Mouse (Mus musculus) heart, embryonic 13.5 days (tissue): ENCODE measurements around the gene Cdk10. TPM values are rescaled to one million over a fixed set of nuclear protein-coding genes. Genes with fewer than 3 reads are reported as not detected.
A peak's percentile ranks its signal among the peaks of the same experiment; 100 is the strongest.
"Not testable (repeated sequence)": the region's sequence is repeated elsewhere in the genome, so short reads cannot be mapped to it uniquely, and the experiment has no call there.

ENCODE experiments used
- ATAC-seq: fragments of 200-750 bp; cut with Nextera tagmentation; 2 replicates; pipeline ENCODE4 v1.8.0; 2017; ENCODE audit warnings: moderate TSS enrichment; ENCODE audit not compliant: insufficient number of reproducible peaks, low FRiP score, low TSS enrichment; ENCODE audit errors: extremely low read depth
- H3K27ac ChIP-seq: fragments of 300-500 bp; sonication (generic); replicated peaks from 2 replicates; pipeline ENCODE4 v1.5.1; 2015; ENCODE audit warnings: moderate library complexity, mild to moderate bottlenecking, inconsistent platforms
- H3K27me3 ChIP-seq: fragments of 300-500 bp; sonication (generic); replicated peaks from 2 replicates; pipeline ENCODE4 v1.6.1; 2015; ENCODE audit warnings: mild to moderate bottlenecking, inconsistent platforms
- H3K36me3 ChIP-seq: fragments of 300-500 bp; sonication (generic); 2 replicates; pipeline ENCODE4 v1.6.1; 2015; ENCODE audit warnings: mild to moderate bottlenecking, inconsistent platforms
- H3K4me1 ChIP-seq: fragments of 300-500 bp; sonication (generic); 2 replicates; pipeline ENCODE4 v1.6.1; 2015; ENCODE audit warnings: inconsistent platforms
- H3K4me2 ChIP-seq: fragments of 300-500 bp; sonication (generic); 2 replicates; pipeline ENCODE4 v1.6.1; 2015; ENCODE audit warnings: inconsistent platforms, mild to moderate bottlenecking, moderate library complexity
- H3K4me3 ChIP-seq: fragments of 300-500 bp; sonication (generic); 2 replicates; pipeline ENCODE4 v1.5.1; 2015; ENCODE audit warnings: moderate library complexity, mild to moderate bottlenecking, inconsistent platforms
- H3K9ac ChIP-seq: fragments of 300-500 bp; sonication (generic); 2 replicates; pipeline ENCODE4 v1.6.1; 2015; ENCODE audit warnings: inconsistent platforms, mild to moderate bottlenecking, moderate library complexity
- H3K9me3 ChIP-seq: fragments of 300-500 bp; sonication (generic); 2 replicates; pipeline ENCODE4 v1.6.1; 2016; ENCODE audit warnings: inconsistent platforms
- WGBS: fragments of 180-500 bp; shearing (Covaris S2); methylation state at CpG from one replicate; pipeline ENCODE4 v1.1.7; 2015; ENCODE audit warnings: mixed read lengths; 5-methylcytosine and 5-hydroxymethylcytosine counted together
- polyA plus RNA-seq: library from polyadenylated mRNA; unstranded; fragments of >200 nt; fragmentation: Nextera tagmentation; extraction: Ambion mirVana; gene quantifications from 2 replicates; pipeline ENCODE4 v1.2.1, GENCODE M21; 2015

Gene Cdk10
- polyA plus RNA-seq, result 19.5 and 20.5 TPM in 2 replicates

- Histone ChIP-seq H3K4me1 (peaks cover 15% of the 10 kb centered on the region), H3K4me3 (peak within 1 kb of the TSS; percentile 85), H3K36me3 (peaks cover 29% of the 10 kb centered on the region), H3K4me2 (peak within 1 kb of the TSS; percentile 93), H3K9ac (peak within 1 kb of the TSS; percentile 94), H3K27me3 (no peaks in the 10 kb centered on the region), H3K27ac (peak within 1 kb of the TSS; percentile 88), H3K9me3 (no peaks in the 10 kb centered on the region)
- peak; percentile 66; the same call in 1 of the 2 replicates for ATAC-seq
- 3% methylated on average over 59 of the region's 59 CpGs for WGBS
These were observed at the start of gene Cdk10 for GRCm38 (mm10) chr8:123224278-123225266. TSS of gene Cdk10 (plus strand) at chr8:123224842.

GRCm38 (mm10) chr8:123181391-123181790 is 43.3 kb upstream of the Cdk10 start:
- H3K36me3 ChIP-seq, result no peaks in the 10 kb centered on the region
- no peak overlapping the region for H3K27ac ChIP-seq
- peaks cover 14% of the 10 kb centered on the region for H3K4me1 ChIP-seq
- H3K9ac ChIP-seq, result no peak overlapping the region
- no peaks in the 10 kb centered on the region for H3K27me3 ChIP-seq
- H3K4me2 ChIP-seq, result no peak overlapping the region
- ATAC-seq, result no peak
- peaks cover 17% of the 10 kb centered on the region for H3K9me3 ChIP-seq
- H3K4me3 ChIP-seq, result no peak overlapping the region
- WGBS, result 60% methylated on average over 3 of the region's 3 CpGs

GRCm38 (mm10) chr8:123185566-123186409 is 38.9 kb upstream of the Cdk10 start, which contains the start of gene Dpep1:
TSS of gene Dpep1 (plus strand) at chr8:123186242.
- Histone ChIP-seq H3K4me3 (no peak within 1 kb of the TSS), H3K4me2 (0 out of 2 replicates have a peak within 1 kb of the TSS, but pooled peaks have one; percentile 9)

GRCm38 (mm10) chr8:123188006-123188405 is 36.6 kb upstream of the Cdk10 start:
- Histone ChIP-seq H3K27ac (no peak overlapping the region), H3K4me2 (no peak overlapping the region), H3K4me3 (no peak overlapping the region), H3K9ac (no peak overlapping the region), H3K9me3 (no peaks in the 10 kb centered on the region), H3K27me3 (peaks cover 5% of the 10 kb centered on the region; the same call in 1 of the 2 replicates), H3K4me1 (peaks cover 22% of the 10 kb centered on the region), H3K36me3 (no peaks in the 10 kb centered on the region)
- no peak for ATAC-seq
- WGBS, result 70% methylated on average over 2 of the region's 2 CpGs

More at GRCm38 (mm10) chr8:123185566-123186409, 38.9 kb upstream of the Cdk10 start, which contains the start of gene Dpep1:
- peaks cover 18% of the 10 kb centered on the region for H3K4me1 ChIP-seq
- H3K9ac ChIP-seq, result peak within 1 kb of the TSS; percentile 33; the same call in 1 of the 2 replicates
- no peaks in the 10 kb centered on the region for H3K9me3 ChIP-seq
- peak within 1 kb of the TSS; percentile 25; the same call in 1 of the 2 replicates for H3K27ac ChIP-seq
- ATAC-seq, result no peak
- 34% methylated on average over 19 of the region's 19 CpGs for WGBS
- no peaks in the 10 kb centered on the region for H3K27me3 ChIP-seq
- H3K36me3 ChIP-seq, result no peaks in the 10 kb centered on the region

GRCm38 (mm10) chr8:123188841-123189240 is 35.8 kb upstream of the Cdk10 start:
- Histone ChIP-seq H3K27me3 (peaks cover 5% of the 10 kb centered on the region; the same call in 1 of the 2 replicates), H3K36me3 (no peaks in the 10 kb centered on the region), H3K27ac (no peak overlapping the region), H3K9me3 (no peaks in the 10 kb centered on the region), H3K4me3 (no peak overlapping the region), H3K4me1 (peaks cover 22% of the 10 kb centered on the region), H3K4me2 (no peak overlapping the region), H3K9ac (no peak overlapping the region)
- WGBS, result 77% methylated on average over 7 of the region's 7 CpGs
- ATAC-seq, result no peak

GRCm38 (mm10) chr8:123190678-123191077 is 34.0 kb upstream of the Cdk10 start:
- Histone ChIP-seq H3K9ac (peak overlapping the region; percentile 60), H3K4me1 (peaks cover 15% of the 10 kb centered on the region), H3K9me3 (no peaks in the 10 kb centered on the region), H3K4me2 (peak overlapping the region; percentile 46), H3K4me3 (no peak overlapping the region), H3K27me3 (peaks cover 17% of the 10 kb centered on the region), H3K36me3 (no peaks in the 10 kb centered on the region), H3K27ac (no peak overlapping the region)
- WGBS, result 2% methylated on average over 9 of the region's 9 CpGs
- no peak for ATAC-seq

- no peak for ATAC-seq
- Histone ChIP-seq H3K27me3 (peaks cover 17% of the 10 kb centered on the region), H3K4me3 (no peak overlapping the region), H3K4me1 (peaks cover 7% of the 10 kb centered on the region), H3K4me2 (no peak overlapping the region), H3K36me3 (no peaks in the 10 kb centered on the region), H3K9ac (no peak overlapping the region), H3K9me3 (no peaks in the 10 kb centered on the region), H3K27ac (no peak overlapping the region)
- 54% methylated on average over 8 of the region's 8 CpGs for WGBS
These were observed 32.7 kb upstream of the Cdk10 start for GRCm38 (mm10) chr8:123191908-123192307.

- Histone ChIP-seq H3K4me2 (no peak overlapping the region), H3K9ac (no peak overlapping the region), H3K9me3 (no peaks in the 10 kb centered on the region), H3K27ac (no peak overlapping the region), H3K36me3 (no peaks in the 10 kb centered on the region), H3K4me1 (peaks cover 7% of the 10 kb centered on the region), H3K27me3 (peaks cover 26% of the 10 kb centered on the region), H3K4me3 (no peak overlapping the region)
- ATAC-seq, result no peak
- 82% methylated on average over 9 of the region's 9 CpGs for WGBS
These were observed 30.9 kb upstream of the Cdk10 start for GRCm38 (mm10) chr8:123193771-123194170.

GRCm38 (mm10) chr8:123197016-123197415 is 27.6 kb upstream of the Cdk10 start:
- peaks cover 39% of the 10 kb centered on the region for H3K27me3 ChIP-seq
- not testable (repeated sequence) for H3K36me3 ChIP-seq, H3K9me3 ChIP-seq, H3K9ac ChIP-seq, H3K4me3 ChIP-seq, H3K27ac ChIP-seq, ATAC-seq, H3K4me1 ChIP-seq, H3K4me2 ChIP-seq
- 68% methylated on average over 5 of the region's 5 CpGs for WGBS

GRCm38 (mm10) chr8:123199864-123200263 is 24.8 kb upstream of the Cdk10 start:
- H3K36me3 ChIP-seq, result peaks cover 11% of the 10 kb centered on the region
- no peaks in the 10 kb centered on the region for H3K4me1 ChIP-seq
- no peak for ATAC-seq
- H3K27me3 ChIP-seq, result peaks cover 26% of the 10 kb centered on the region; the same call in 1 of the 2 replicates
- no peak overlapping the region for H3K4me3 ChIP-seq
- 52% methylated on average over 14 of the region's 14 CpGs for WGBS
- no peak overlapping the region for H3K9ac ChIP-seq
- H3K9me3 ChIP-seq, result no peaks in the 10 kb centered on the region
- H3K4me2 ChIP-seq, result no peak overlapping the region
- H3K27ac ChIP-seq, result no peak overlapping the region

GRCm38 (mm10) chr8:123202288-123202687 is 22.4 kb upstream of the Cdk10 start:
- Histone ChIP-seq H3K36me3 (peaks cover 32% of the 10 kb centered on the region), H3K27ac (no peak overlapping the region), H3K4me3 (no peak overlapping the region), H3K4me2 (no peak overlapping the region), H3K4me1 (no peaks in the 10 kb centered on the region), H3K27me3 (peaks cover 24% of the 10 kb centered on the region; the same call in 1 of the 2 replicates), H3K9me3 (no peaks in the 10 kb centered on the region), H3K9ac (no peak overlapping the region; the same call in 1 of the 2 replicates)
- 33% methylated on average over 5 of the region's 5 CpGs for WGBS
- no peak for ATAC-seq
